Mouse (Mus musculus) forebrain, embryonic 16.5 days (tissue): ENCODE measurements around the gene Odf4. TPM values are rescaled to one million over a fixed set of nuclear protein-coding genes. Genes with fewer than 3 reads are reported as not detected.
A peak's percentile ranks its signal among the peaks of the same experiment; 100 is the strongest.

ENCODE experiments used
- ATAC-seq: fragments of 200-750 bp; cut with Nextera tagmentation; 2 replicates; pipeline ENCODE4 v1.8.0; 2017; ENCODE audit warnings: mild to moderate bottlenecking, moderate library complexity
- H3K27ac ChIP-seq: fragments of 300-500 bp; sonication (generic); 2 replicates; pipeline ENCODE4 v1.5.1; 2014; ENCODE audit warnings: low read length, control low read depth
- H3K27me3 ChIP-seq: fragments of 300-500 bp; sonication (generic); replicated peaks from 2 replicates; pipeline ENCODE4 v1.6.1; 2014; ENCODE audit warnings: low read length; ENCODE audit not compliant: control insufficient read depth, insufficient read depth
- H3K36me3 ChIP-seq: fragments of 300-500 bp; sonication (generic); 2 replicates; pipeline ENCODE4 v1.6.1; 2014; ENCODE audit not compliant: control insufficient read depth, insufficient read depth
- H3K4me1 ChIP-seq: fragments of 300-500 bp; sonication (generic); replicated peaks from 2 replicates; pipeline ENCODE4 v1.6.1; 2014; ENCODE audit warnings: low read length; ENCODE audit not compliant: control insufficient read depth, insufficient read depth
- H3K4me2 ChIP-seq: fragments of 300-500 bp; sonication (generic); 2 replicates; pipeline ENCODE4 v1.6.1; 2014; ENCODE audit warnings: mild to moderate bottlenecking, low read length, control low read depth
- H3K4me3 ChIP-seq: fragments of 300-500 bp; sonication (generic); replicated peaks from 2 replicates; pipeline ENCODE4 v1.5.1; 2014; ENCODE audit warnings: mild to moderate bottlenecking, low read length, control low read depth
- H3K9ac ChIP-seq: fragments of 300-500 bp; sonication (generic); replicated peaks from 2 replicates; pipeline ENCODE4 v1.6.1; 2014; ENCODE audit warnings: low read depth, low read length, control low read depth
- H3K9me3 ChIP-seq: fragments of 300-500 bp; sonication (generic); 2 replicates; pipeline ENCODE4 v1.6.1; 2016; ENCODE audit warnings: low read length; ENCODE audit not compliant: control insufficient read depth
- WGBS: fragments of 180-500 bp; shearing (Covaris S2); extraction: QIAGEN DNeasy Blood & Tissue Kit; methylation state at CpG from one replicate; pipeline ENCODE4 v1.1.7; 2014; 5-methylcytosine and 5-hydroxymethylcytosine counted together
- polyA plus RNA-seq: library from polyadenylated mRNA; unstranded; fragments of >200 nt; fragmentation: Nextera tagmentation; extraction: Ambion mirVana; gene quantifications from 2 replicates; pipeline ENCODE4 v1.2.1, GENCODE M21; 2015

The Odf4 gene
- polyA plus RNA-seq, 1 experiment from 2014 or later: 0.35 TPM

DNA sequence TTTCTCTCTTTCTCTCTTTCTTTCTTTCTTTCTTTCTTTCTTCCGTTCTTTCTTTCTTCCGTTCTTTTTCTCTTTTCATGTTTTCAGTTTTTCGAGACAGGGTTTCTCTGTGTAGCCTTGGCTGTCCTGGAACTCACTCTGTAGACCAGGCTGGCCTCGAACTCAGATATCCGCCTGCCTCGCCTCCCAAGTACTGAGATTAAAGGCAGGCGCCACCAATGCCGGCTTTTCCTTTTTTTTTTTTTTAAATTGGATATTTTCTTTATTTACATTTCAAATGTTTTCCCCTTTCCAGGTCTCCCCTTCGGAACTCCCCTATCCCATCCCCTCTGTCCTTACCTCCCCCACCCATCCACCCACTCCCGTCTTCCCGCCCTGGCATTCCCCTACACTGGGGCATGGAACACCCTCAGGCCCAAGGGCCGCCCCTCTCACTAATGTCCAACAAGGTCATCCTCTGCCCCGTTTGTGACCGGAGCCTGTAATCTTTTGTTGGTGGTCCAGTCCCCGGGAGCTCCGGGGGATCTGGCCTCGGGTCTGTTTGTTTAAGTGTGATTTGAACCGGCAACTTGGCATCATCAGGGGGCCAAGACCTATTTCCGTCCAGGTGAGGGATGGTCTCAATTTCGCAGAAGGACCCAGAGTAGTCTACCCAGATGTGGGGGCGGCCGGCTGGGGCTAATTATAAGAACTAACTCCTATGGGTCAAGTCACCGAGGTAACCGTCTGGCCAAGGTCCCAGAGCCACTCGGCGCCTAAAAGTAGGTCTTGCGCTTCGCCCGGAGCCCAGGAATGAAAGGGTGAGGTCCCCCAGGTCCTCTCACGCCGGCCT lies 26.1 kb downstream of the Odf4 start:
- Histone ChIP-seq H3K9ac (peak overlapping the region; percentile 57), H3K36me3 (peaks cover 16% of the 10 kb centered on the region), H3K27ac (no peak overlapping the region), H3K4me1 (peaks cover 11% of the 10 kb centered on the region), H3K4me3 (peak overlapping the region; percentile 48), H3K9me3 (no peaks in the 10 kb centered on the region), H3K4me2 (peak overlapping the region; percentile 66), H3K27me3 (no peaks in the 10 kb centered on the region)
- WGBS: 27% methylated on average over 31 of the region's 31 CpGs
- no peak; the same call in 1 of the 2 replicates for ATAC-seq

DNA sequence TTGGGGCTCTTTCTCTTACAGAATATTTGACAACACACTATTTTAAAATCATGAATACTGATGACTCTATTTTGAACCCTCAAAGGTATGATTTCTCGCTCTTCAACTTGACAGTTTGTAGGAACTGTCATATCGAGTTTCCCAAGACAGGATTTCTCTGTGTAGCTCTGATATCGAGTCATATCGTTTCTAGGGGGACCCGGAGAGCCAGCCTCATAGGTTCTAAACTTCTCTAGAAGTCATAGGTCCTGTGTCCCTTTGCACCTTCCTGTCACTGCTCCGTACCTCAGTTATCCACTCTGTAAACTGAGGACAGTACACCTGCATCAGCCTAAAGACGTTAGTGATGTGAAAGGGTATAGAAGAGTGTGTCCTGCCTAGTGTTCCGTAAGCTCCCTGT lies 27.1 kb downstream of the Odf4 start:
- ATAC-seq: no peak
- no peak overlapping the region for H3K4me3 ChIP-seq
- H3K4me2 ChIP-seq: no peak overlapping the region
- peaks cover 11% of the 10 kb centered on the region for H3K36me3 ChIP-seq
- no peaks in the 10 kb centered on the region for H3K27me3 ChIP-seq
- no peaks in the 10 kb centered on the region for H3K9me3 ChIP-seq
- H3K27ac ChIP-seq: no peak overlapping the region
- H3K4me1 ChIP-seq: peaks cover 11% of the 10 kb centered on the region
- no peak overlapping the region for H3K9ac ChIP-seq
- WGBS: 87% methylated on average over 8 of the region's 8 CpGs

DNA sequence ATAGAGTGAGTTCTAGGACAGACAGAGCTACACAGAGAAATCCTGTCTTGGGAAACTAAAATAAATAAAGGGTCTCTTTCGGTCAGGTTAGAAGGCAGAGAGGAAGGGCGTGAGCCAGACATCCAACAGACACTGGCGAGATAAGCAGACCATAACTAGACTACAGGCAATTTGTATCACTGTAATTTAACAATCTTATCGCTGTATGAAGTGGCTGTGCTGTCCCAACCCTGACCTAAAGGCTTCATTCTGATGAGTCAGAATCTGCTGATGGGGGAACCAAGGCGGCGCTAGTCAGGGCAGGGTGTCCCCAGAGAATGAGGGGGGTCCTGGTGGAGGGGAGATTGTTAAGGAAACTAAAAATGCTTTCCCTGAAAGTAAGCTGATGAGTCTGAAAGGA lies 28.1 kb downstream of the Odf4 start:
- Histone ChIP-seq H3K27me3 (no peaks in the 10 kb centered on the region), H3K4me2 (no peak overlapping the region), H3K36me3 (peaks cover 5% of the 10 kb centered on the region), H3K4me3 (no peak overlapping the region), H3K4me1 (peaks cover 11% of the 10 kb centered on the region), H3K9me3 (no peaks in the 10 kb centered on the region), H3K27ac (no peak overlapping the region), H3K9ac (no peak overlapping the region)
- WGBS: 93% methylated on average over 6 of the region's 6 CpGs
- no peak for ATAC-seq

DNA sequence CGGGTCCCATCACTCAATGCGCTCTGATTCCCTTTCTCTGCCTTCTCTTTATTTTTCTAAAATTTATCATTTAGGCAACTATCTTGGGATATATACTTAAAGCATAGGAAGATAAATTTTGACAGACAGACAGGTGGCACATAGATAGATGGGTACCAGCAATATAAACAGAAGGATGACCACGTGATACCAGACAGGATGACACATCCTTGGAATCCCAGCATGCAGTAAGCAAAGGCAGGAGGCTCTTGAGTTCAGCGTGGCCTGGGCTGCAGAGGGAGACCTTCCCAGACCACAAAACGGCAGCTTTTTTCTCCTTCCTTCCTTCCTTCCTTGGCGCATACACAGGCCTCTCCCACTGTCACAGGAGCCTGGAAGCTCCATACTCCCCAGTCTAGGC lies 29.0 kb downstream of the Odf4 start:
- Histone ChIP-seq H3K9ac (no peak overlapping the region), H3K4me1 (peaks cover 10% of the 10 kb centered on the region), H3K4me3 (no peak overlapping the region), H3K27ac (no peak overlapping the region), H3K4me2 (no peak overlapping the region), H3K36me3 (no peaks in the 10 kb centered on the region), H3K9me3 (no peaks in the 10 kb centered on the region), H3K27me3 (no peaks in the 10 kb centered on the region)
- no peak for ATAC-seq
- 69% methylated on average over 6 of the region's 6 CpGs for WGBS

DNA sequence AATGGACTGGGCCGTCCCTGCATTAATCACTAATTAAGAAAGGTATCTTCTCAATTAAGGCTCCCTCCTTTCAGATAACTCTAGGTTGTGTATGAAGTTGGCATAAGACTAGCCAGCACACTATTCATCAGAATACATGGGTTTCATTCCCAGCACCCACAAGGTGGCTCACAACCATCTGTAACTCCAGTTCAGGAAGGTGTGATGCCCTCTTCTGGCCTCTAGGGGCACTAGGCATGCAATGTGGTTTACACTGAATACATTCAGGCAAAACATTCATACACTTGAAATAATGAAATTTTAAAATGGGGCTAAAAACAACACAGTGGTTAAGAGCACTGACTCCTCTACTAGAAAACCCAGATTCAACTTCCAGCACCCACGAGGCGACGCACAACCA lies 29.8 kb downstream of the Odf4 start:
- WGBS: 49% methylated on average over 4 of the region's 4 CpGs

DNA sequence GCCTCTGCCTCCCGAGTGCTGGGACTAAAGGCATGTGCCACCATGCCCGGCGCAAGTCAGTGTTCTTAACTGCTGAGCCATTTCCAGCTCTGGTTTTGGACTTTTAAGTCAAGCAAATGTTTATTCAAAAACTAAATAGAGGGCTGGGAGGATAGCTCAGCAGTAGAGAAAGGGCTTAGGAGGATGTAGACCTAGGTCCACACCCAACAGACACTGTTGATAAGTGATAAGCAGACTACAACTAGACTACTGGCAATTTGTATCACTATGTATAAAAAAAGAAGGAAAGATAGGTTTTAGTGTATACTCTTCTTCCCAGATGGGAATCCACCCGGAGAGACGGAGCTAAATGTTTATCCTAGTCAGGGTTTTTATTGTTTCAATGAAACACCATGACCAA lies 30.6 kb downstream of the Odf4 start:
- WGBS: 96% methylated on average over 5 of the region's 5 CpGs

More for the DNA sequence above, 29.8 kb downstream of the Odf4 start:
- ATAC-seq: no peak
- Histone ChIP-seq H3K4me1 (peaks cover 4% of the 10 kb centered on the region; the same call in 1 of the 2 replicates), H3K4me3 (no peak overlapping the region), H3K9me3 (no peaks in the 10 kb centered on the region), H3K27ac (no peak overlapping the region), H3K36me3 (no peaks in the 10 kb centered on the region), H3K4me2 (no peak overlapping the region), H3K27me3 (no peaks in the 10 kb centered on the region), H3K9ac (no peak overlapping the region)

DNA sequence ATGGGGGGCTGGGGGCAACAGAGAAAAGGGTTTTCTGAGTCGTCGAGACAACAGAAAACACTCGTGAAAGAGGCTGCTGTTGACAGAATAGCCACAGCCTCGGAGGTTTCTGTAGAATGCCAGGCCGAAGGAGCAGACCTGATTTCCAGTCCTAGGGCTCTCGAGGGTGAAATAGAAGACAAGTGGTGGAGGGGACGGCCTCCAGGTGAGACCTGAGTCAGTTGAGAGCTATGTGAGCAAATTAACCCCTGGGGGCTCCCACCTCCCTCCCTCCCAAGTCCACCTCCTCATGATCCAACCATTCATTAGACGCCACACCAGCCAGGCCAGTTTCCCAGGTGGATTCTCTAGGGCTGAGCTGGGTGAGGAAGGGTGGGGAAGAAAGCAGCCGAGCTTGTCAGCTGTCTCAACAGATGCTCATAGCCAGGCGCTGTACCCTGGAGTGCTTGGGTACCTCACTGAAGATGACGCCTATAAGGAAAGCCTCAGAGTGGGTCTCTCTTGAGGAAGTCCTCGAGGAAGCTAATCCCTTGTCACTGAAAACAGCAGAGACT lies 32.9 kb downstream of the Odf4 start:
- Histone ChIP-seq H3K9ac (no peak overlapping the region), H3K4me3 (no peak overlapping the region), H3K27ac (no peak overlapping the region), H3K4me1 (no peaks in the 10 kb centered on the region), H3K9me3 (no peaks in the 10 kb centered on the region), H3K36me3 (no peaks in the 10 kb centered on the region), H3K27me3 (no peaks in the 10 kb centered on the region), H3K4me2 (no peak overlapping the region)
- no peak for ATAC-seq
- WGBS: 75% methylated on average over 12 of the region's 12 CpGs

More for the DNA sequence above, 30.6 kb downstream of the Odf4 start:
- H3K9ac ChIP-seq: no peak overlapping the region
- no peaks in the 10 kb centered on the region for H3K36me3 ChIP-seq
- H3K9me3 ChIP-seq: no peaks in the 10 kb centered on the region
- no peak overlapping the region for H3K4me3 ChIP-seq
- no peak overlapping the region for H3K4me2 ChIP-seq
- no peaks in the 10 kb centered on the region for H3K27me3 ChIP-seq
- no peak overlapping the region for H3K27ac ChIP-seq
- ATAC-seq: no peak
- peaks cover 4% of the 10 kb centered on the region; the same call in 1 of the 2 replicates for H3K4me1 ChIP-seq

DNA sequence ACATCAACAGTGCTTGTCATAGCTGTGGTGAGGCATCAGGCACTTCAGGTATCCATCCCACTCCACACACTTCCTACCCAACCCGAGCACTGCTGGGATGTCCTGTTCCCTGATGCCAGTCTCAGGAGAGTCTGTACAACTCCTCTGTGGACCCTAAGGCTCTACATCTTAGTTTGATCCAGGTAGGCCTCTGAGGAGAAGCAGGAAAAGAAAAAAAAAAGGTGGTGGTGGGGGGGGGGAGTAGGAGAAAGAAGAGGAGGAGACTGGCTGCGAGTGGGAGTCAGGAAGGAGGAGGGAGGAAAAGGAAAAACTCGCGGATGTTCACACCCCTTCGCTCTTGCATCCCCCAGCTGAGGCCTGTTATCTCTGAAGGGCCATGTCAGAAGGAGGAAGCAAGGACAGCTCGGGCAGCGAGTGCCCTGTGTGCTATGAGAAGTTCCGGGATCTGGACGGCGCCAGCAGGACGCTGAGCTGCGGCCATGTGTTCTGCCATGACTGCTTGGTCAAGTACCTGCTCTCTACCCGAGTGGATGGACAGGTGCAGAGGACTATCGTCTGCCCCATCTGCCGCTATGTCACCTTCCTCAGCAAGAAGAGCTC lies 34.5 kb downstream of the Odf4 start:
- no peak overlapping the region for H3K4me2 ChIP-seq
- H3K27me3 ChIP-seq: no peaks in the 10 kb centered on the region
- no peak for ATAC-seq
- no peaks in the 10 kb centered on the region for H3K4me1 ChIP-seq
- no peaks in the 10 kb centered on the region for H3K9me3 ChIP-seq
- no peak overlapping the region for H3K27ac ChIP-seq
- 85% methylated on average over 14 of the region's 15 CpGs for WGBS
- H3K4me3 ChIP-seq: no peak overlapping the region
- H3K9ac ChIP-seq: no peak overlapping the region
- no peaks in the 10 kb centered on the region for H3K36me3 ChIP-seq

DNA sequence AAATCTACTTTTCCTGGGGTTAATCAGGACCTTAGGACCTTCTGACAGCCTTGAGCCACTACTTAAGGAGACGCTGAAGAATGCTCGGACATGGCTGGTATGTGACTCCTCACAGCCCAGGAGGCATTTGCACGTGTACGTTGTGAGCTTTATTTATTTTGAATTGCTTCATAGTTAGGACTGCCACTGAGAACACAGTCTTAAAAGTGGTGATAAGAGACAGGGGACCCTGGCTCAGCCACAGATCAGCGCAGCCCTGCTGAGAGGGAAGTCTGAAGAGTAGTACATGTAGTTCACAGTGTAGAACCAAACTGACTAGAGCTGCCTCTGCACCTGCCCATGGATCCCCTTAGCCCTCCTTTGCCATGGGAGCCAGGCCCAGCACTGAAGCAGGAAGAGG lies 35.1 kb downstream of the Odf4 start:
- Histone ChIP-seq H3K9me3 (no peaks in the 10 kb centered on the region), H3K4me3 (no peak overlapping the region), H3K27me3 (no peaks in the 10 kb centered on the region), H3K36me3 (no peaks in the 10 kb centered on the region), H3K9ac (no peak overlapping the region), H3K27ac (no peak overlapping the region), H3K4me1 (no peaks in the 10 kb centered on the region), H3K4me2 (no peak overlapping the region)
- 87% methylated on average over 5 of the region's 5 CpGs for WGBS
- no peak for ATAC-seq
